Mouse (Mus musculus) stomach, postnatal 0 days (tissue): ENCODE measurements around the gene Efna5. TPM values are rescaled to one million over a fixed set of nuclear protein-coding genes. Genes with fewer than 3 reads are reported as not detected.

Source experiments
- ATAC-seq: fragments of 200-750 bp; cut with Nextera tagmentation; 2 replicates; pipeline ENCODE4 v1.8.0; 2017; ENCODE audit not compliant: low FRiP score, low TSS enrichment
- DNase-seq: peaks from one replicate; pipeline ENCODE4 v3.0.0-alpha.2; 2016; ENCODE audit warnings: low spot score
- H3K27ac ChIP-seq: fragments of 300-500 bp; sonication (generic); replicated peaks from 2 replicates; pipeline ENCODE4 v1.5.1; 2014; ENCODE audit warnings: mild to moderate bottlenecking, control low read depth
- H3K27me3 ChIP-seq: fragments of 300-500 bp; sonication (generic); 2 replicates; pipeline ENCODE4 v1.6.1; 2014; ENCODE audit warnings: low read length; ENCODE audit not compliant: control insufficient read depth, insufficient read depth
- H3K36me3 ChIP-seq: fragments of 300-500 bp; sonication (generic); 2 replicates; pipeline ENCODE4 v1.6.1; 2014; ENCODE audit warnings: low read length, mixed read lengths; ENCODE audit not compliant: control insufficient read depth, insufficient read depth
- H3K4me1 ChIP-seq: fragments of 300-500 bp; sonication (generic); replicated peaks from 2 replicates; pipeline ENCODE4 v1.6.1; 2014; ENCODE audit warnings: antibody characterized with exemption; ENCODE audit not compliant: control insufficient read depth, insufficient read depth
- H3K4me2 ChIP-seq: fragments of 300-500 bp; sonication (generic); replicated peaks from 2 replicates; pipeline ENCODE4 v1.6.1; 2014; ENCODE audit warnings: low read depth, mild to moderate bottlenecking, control low read depth, moderate library complexity
- H3K4me3 ChIP-seq: fragments of 300-500 bp; sonication (generic); 2 replicates; pipeline ENCODE4 v1.5.1; 2014; ENCODE audit warnings: low read depth, low read length, control low read depth
- H3K9ac ChIP-seq: fragments of 300-500 bp; sonication (generic); 2 replicates; pipeline ENCODE4 v1.6.1; 2014; ENCODE audit warnings: mild to moderate bottlenecking, low read length, control low read depth, mixed read lengths
- H3K9me3 ChIP-seq: fragments of 300-500 bp; sonication (generic); 2 replicates; pipeline ENCODE4 v1.6.1; 2016; ENCODE audit warnings: low read length; ENCODE audit not compliant: control insufficient read depth
- CTCF ChIP-seq: IDR thresholded peaks from 2 replicates; pipeline ENCODE4 v1.5.1; 2016; ENCODE audit warnings: antibody characterized with exemption, low read depth, mild to moderate bottlenecking, moderate library complexity
- EP300 ChIP-seq: optimal IDR thresholded peaks from 2 replicates; pipeline ENCODE3; 2016; ENCODE audit warnings: antibody characterized with exemption
- WGBS: fragments of 180-500 bp; shearing (Covaris S2); extraction: QIAGEN DNeasy Blood & Tissue Kit; methylation state at CpG from one replicate; pipeline ENCODE4 v1.1.7; 2014; 5-methylcytosine and 5-hydroxymethylcytosine counted together
- polyA plus RNA-seq: library from polyadenylated mRNA; unstranded; fragments of >200 nt; fragmentation: Nextera tagmentation; extraction: Ambion mirVana; gene quantifications from 2 replicates; pipeline ENCODE4 v1.2.1, GENCODE M21; 2015

The Efna5 gene
- polyA plus RNA-seq, 1 experiment from 2014 or later = 23.9 TPM

DNA sequence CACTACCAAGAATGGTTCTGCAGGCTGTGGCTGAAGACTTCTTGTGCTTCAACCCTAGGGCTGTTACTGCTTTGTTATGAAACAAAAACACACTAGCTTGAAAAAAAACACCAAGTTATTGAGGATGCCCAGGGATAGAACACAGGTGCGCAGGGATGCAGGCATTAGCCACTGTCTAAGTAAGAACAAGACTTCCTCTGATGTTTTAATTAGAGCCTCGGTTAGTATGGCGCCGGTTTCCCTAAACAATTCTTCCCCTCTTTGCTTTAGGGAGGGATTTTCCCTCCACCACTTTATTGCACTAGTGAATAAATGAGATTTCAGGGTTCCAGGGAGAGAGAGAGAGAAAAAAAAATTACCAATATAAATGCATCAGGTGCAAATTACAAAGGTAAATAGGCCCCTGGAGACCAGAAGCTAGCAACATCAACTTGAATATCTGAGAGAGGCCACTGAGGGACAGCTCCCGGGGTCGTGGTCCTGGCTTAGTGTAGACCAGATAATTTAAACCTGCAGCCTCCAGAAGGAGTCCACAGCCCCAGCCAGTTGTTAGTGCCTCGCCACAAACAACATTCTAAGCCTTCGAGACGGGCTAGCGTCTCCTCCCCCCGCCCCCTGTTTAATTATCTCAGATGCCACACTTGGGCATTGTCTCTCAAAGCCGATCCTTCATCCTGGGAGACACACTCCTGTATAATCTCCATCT is 163.5 kb downstream of the Efna5 start:
- H3K9me3 ChIP-seq = no peaks in the 10 kb centered on the region
- no peaks in the 10 kb centered on the region for H3K4me1 ChIP-seq
- no peaks in the 10 kb centered on the region for H3K36me3 ChIP-seq
- WGBS = 67% methylated on average over 12 of the region's 12 CpGs
- no peak for ATAC-seq
- no peak for DNase-seq
- no peak overlapping the region for H3K27ac ChIP-seq
- H3K4me2 ChIP-seq = no peak overlapping the region
- H3K27me3 ChIP-seq = no peaks in the 10 kb centered on the region
- TF ChIP-seq CTCF (no peak), EP300 (no peak)
- H3K9ac ChIP-seq = no peak overlapping the region
- H3K4me3 ChIP-seq = no peak overlapping the region

DNA sequence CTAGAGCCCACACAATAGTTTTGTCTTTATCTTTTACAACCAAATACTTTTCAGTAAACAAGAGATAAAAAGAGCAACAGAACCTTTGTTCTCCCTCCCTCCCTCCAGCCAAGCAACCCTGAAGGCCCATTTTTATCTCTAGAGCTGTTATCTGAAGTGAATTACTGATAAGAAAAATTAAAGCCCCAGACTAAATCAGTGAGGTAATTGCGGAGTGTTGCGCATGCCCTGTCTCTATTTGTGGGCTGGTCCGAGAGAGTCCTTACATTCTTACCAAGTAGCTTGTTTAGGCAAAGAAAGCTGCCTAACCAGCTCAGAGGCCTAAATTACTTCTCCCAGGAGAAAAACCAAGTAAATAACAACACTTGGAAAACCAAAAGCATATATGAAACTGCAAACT is 167.7 kb downstream of the Efna5 start:
- TF ChIP-seq CTCF = no peak
- no peak for TF ChIP-seq EP300
- 62% methylated on average over 3 of the region's 3 CpGs for WGBS
- no peak for ATAC-seq
- DNase-seq = no peak
- Histone ChIP-seq H3K27me3 (no peaks in the 10 kb centered on the region), H3K4me2 (no peak overlapping the region), H3K4me3 (no peak overlapping the region), H3K4me1 (no peaks in the 10 kb centered on the region), H3K9ac (no peak overlapping the region), H3K36me3 (no peaks in the 10 kb centered on the region), H3K27ac (no peak overlapping the region), H3K9me3 (no peaks in the 10 kb centered on the region)

- DNase-seq (no peak), ATAC-seq (no peak)
- Histone ChIP-seq H3K36me3 (no peaks in the 10 kb centered on the region), H3K27ac (no peak overlapping the region), H3K9me3 (no peaks in the 10 kb centered on the region), H3K4me1 (no peaks in the 10 kb centered on the region), H3K4me3 (no peak overlapping the region), H3K4me2 (no peak overlapping the region), H3K27me3 (no peaks in the 10 kb centered on the region), H3K9ac (no peak overlapping the region)
- 69% methylated on average over 6 of the region's 6 CpGs for WGBS
- TF ChIP-seq EP300 (no peak), CTCF (no peak)
These were observed 174.7 kb downstream of the Efna5 start for GRCm38 (mm10) chr17:62706418-62706817.

GRCm38 (mm10) chr17:62702020-62702814 is 178.9 kb downstream of the Efna5 start:
- ATAC-seq = no peak
- 74% methylated on average over 9 of the region's 9 CpGs for WGBS
- Histone ChIP-seq H3K36me3 (no peaks in the 10 kb centered on the region), H3K9me3 (no peaks in the 10 kb centered on the region), H3K4me1 (no peaks in the 10 kb centered on the region), H3K4me3 (no peak overlapping the region), H3K4me2 (no peak overlapping the region), H3K27me3 (no peaks in the 10 kb centered on the region), H3K9ac (no peak overlapping the region), H3K27ac (no peak overlapping the region)
- TF ChIP-seq CTCF (no peak), EP300 (no peak)
- no peak for DNase-seq

- no peak overlapping the region for H3K4me3 ChIP-seq
- no peaks in the 10 kb centered on the region for H3K36me3 ChIP-seq
- H3K9me3 ChIP-seq = no peaks in the 10 kb centered on the region
- no peak overlapping the region for H3K9ac ChIP-seq
- 67% methylated on average over 9 of the region's 9 CpGs for WGBS
- H3K27ac ChIP-seq = no peak overlapping the region
- DNase-seq = no peak
- ATAC-seq = no peak
- no peaks in the 10 kb centered on the region for H3K4me1 ChIP-seq
- H3K4me2 ChIP-seq = no peak overlapping the region
- TF ChIP-seq CTCF (no peak), EP300 (no peak)
- no peaks in the 10 kb centered on the region for H3K27me3 ChIP-seq
These were observed 180.1 kb downstream of the Efna5 start for GRCm38 (mm10) chr17:62700791-62701602.
